Comparison of ENCODE assay signal across 21 mouse cellular contexts in the genomic region with DNA sequence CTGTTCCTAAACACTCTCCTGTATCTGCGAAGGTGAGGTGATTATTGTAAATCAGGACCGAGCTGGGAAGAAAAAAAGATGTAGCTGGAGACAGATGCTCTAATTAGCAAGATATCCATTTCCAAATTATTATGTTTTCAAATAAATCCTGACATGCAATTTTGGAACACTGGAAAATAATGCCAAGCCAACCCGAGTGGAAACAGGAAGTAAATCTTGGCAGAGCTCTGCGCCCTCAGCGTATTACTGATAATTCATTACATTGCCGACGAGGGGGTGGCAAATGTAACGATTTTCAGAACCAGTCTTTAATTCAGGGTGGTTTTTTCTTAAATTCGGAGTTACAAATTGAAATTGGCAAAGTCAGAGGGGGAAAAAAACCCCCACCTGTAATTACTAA. TPM values are rescaled to one million over a fixed set of nuclear protein-coding genes. Genes with fewer than 3 reads are reported as not detected.
DNase-seq lines count a peak whose midpoint lies in the region; ATAC-seq and TF ChIP-seq lines count a peak whose summit lies in the region.
"Had no signal": no experiment of that assay in that cellular context is flagged by ENCODE, and none has a peak within 500 bp of the region (broad histone marks: within the 10 kb centered on the region; RNA-seq: fewer than 3 reads in every experiment).

No protein-coding gene starts in this region.

- no peak overlapping the region for H3K9ac ChIP-seq in kidney, embryonic 16.5 days (replicated peaks; ENCODE audit: low read length)
- no peak overlapping the region for H3K9ac ChIP-seq in kidney, embryonic 14.5 days (ENCODE audit: low read depth, low read length)
- H3K9ac ChIP-seq in neural tube, embryonic 15.5 days (replicated peaks) = no peak overlapping the region
- H3K9ac ChIP-seq in stomach, postnatal 0 days (ENCODE audit: low read length) = no peak overlapping the region
- no peak overlapping the region for H3K9ac ChIP-seq in hindbrain, embryonic 13.5 days
- H3K9ac ChIP-seq: liver, embryonic 14.5 days had no signal

- peak overlapping the region; percentile 36 for H3K4me2 ChIP-seq in kidney, embryonic 16.5 days (replicated peaks; ENCODE audit: low read depth, low read length)
- no peak overlapping the region; the same call in 1 of the 2 replicates for H3K4me2 ChIP-seq in kidney, embryonic 14.5 days (replicated peaks; ENCODE audit: low read depth, low read length)
- H3K4me2 ChIP-seq in neural tube, embryonic 15.5 days = peak overlapping the region; percentile 22; the same call in 1 of the 2 replicates
- peak overlapping the region; percentile 35 for H3K4me2 ChIP-seq in stomach, postnatal 0 days (replicated peaks; ENCODE audit: low read depth)
- H3K4me2 ChIP-seq in hindbrain, embryonic 13.5 days = no peak overlapping the region
- H3K4me2 ChIP-seq: midbrain, embryonic 11.5 days had no signal

- no peaks in the 10 kb centered on the region for H3K27me3 ChIP-seq in kidney, embryonic 16.5 days (ENCODE audit: insufficient read depth, low read length)
- H3K27me3 ChIP-seq in kidney, embryonic 14.5 days (ENCODE audit: control insufficient read depth, insufficient read depth, low read length) = no peaks in the 10 kb centered on the region
- no peaks in the 10 kb centered on the region for H3K27me3 ChIP-seq in neural tube, embryonic 15.5 days (replicated peaks)
- no peaks in the 10 kb centered on the region for H3K27me3 ChIP-seq in stomach, postnatal 0 days (ENCODE audit: control insufficient read depth, insufficient read depth, low read length)
- H3K27me3 ChIP-seq in hindbrain, embryonic 13.5 days = no peaks in the 10 kb centered on the region
- H3K27me3 ChIP-seq: Patski had no signal

- H3K4me3 ChIP-seq in kidney, embryonic 16.5 days (ENCODE audit: low read length) = no peak overlapping the region
- no peak overlapping the region for H3K4me3 ChIP-seq in kidney, embryonic 14.5 days (ENCODE audit: low read length)
- H3K4me3 ChIP-seq in neural tube, embryonic 15.5 days (replicated peaks) = no peak overlapping the region
- no peak overlapping the region for H3K4me3 ChIP-seq in stomach, postnatal 0 days (ENCODE audit: low read depth, low read length)
- no peak overlapping the region for H3K4me3 ChIP-seq in hindbrain, embryonic 13.5 days
- H3K4me3 ChIP-seq: erythroblast, embryonic 14.5 days; hindbrain, embryonic 10.5 days had no signal

- ATAC-seq in kidney, embryonic 16.5 days (ENCODE audit: low FRiP score, low TSS enrichment) = no peak
- no peak for ATAC-seq in kidney, embryonic 14.5 days (ENCODE audit: low FRiP score, low TSS enrichment)
- no peak for ATAC-seq in neural tube, embryonic 15.5 days (ENCODE audit: low FRiP score)
- ATAC-seq in stomach, postnatal 0 days (ENCODE audit: low FRiP score, low TSS enrichment) = no peak
- no peak for ATAC-seq in hindbrain, embryonic 13.5 days (ENCODE audit: low FRiP score)
- ATAC-seq: CD4-positive, CD25-positive, alpha-beta regulatory T cell, adult 4 months; forebrain, embryonic 16.5 days; Patski had no signal

- TF ChIP-seq CTCF in stomach, postnatal 0 days (IDR thresholded peaks at IDR 0.05; ENCODE audit: low read depth) = no peak

- H3K27ac ChIP-seq in kidney, embryonic 16.5 days (ENCODE audit: low read length) = no peak overlapping the region
- no peak overlapping the region for H3K27ac ChIP-seq in kidney, embryonic 14.5 days (ENCODE audit: low read depth, low read length)
- no peak overlapping the region for H3K27ac ChIP-seq in neural tube, embryonic 15.5 days (replicated peaks)
- no peak overlapping the region for H3K27ac ChIP-seq in stomach, postnatal 0 days (replicated peaks)
- no peak overlapping the region for H3K27ac ChIP-seq in hindbrain, embryonic 13.5 days
- H3K27ac ChIP-seq: hindbrain, embryonic 10.5 days; liver, embryonic 14.5 days had no signal

- TF ChIP-seq EP300 in stomach, postnatal 0 days (optimal IDR thresholded peaks at IDR 0.05) = no peak

- H3K4me1 ChIP-seq in kidney, embryonic 16.5 days (ENCODE audit: insufficient read depth, low read length) = 0 out of 2 replicates have a peak, but pooled peaks cover 6% of the 10 kb centered on the region
- H3K4me1 ChIP-seq in kidney, embryonic 14.5 days (ENCODE audit: control insufficient read depth, insufficient read depth, low read length) = no peaks in the 10 kb centered on the region
- no peaks in the 10 kb centered on the region for H3K4me1 ChIP-seq in neural tube, embryonic 15.5 days
- H3K4me1 ChIP-seq in stomach, postnatal 0 days (replicated peaks; ENCODE audit: control insufficient read depth, insufficient read depth) = no peaks in the 10 kb centered on the region
- H3K4me1 ChIP-seq in hindbrain, embryonic 13.5 days (replicated peaks) = no peaks in the 10 kb centered on the region
- H3K4me1 ChIP-seq: hindbrain, embryonic 10.5 days had no signal

- 39% methylated on average over 9 of the region's 9 CpGs for WGBS in kidney, embryonic 16.5 days
- 56% methylated on average over 9 of the region's 9 CpGs for WGBS in kidney, embryonic 14.5 days
- WGBS in neural tube, embryonic 15.5 days = 58% methylated on average over 9 of the region's 9 CpGs
- WGBS in stomach, postnatal 0 days = 53% methylated on average over 9 of the region's 9 CpGs
- 86% methylated on average over 9 of the region's 9 CpGs for WGBS in hindbrain, embryonic 13.5 days

- H3K9me3 ChIP-seq in kidney, embryonic 16.5 days (ENCODE audit: low read length) = no peaks in the 10 kb centered on the region; the same call in 1 of the 2 replicates
- no peaks in the 10 kb centered on the region for H3K9me3 ChIP-seq in kidney, embryonic 14.5 days (ENCODE audit: control insufficient read depth, low read length)
- H3K9me3 ChIP-seq in neural tube, embryonic 15.5 days (replicated peaks) = no peaks in the 10 kb centered on the region
- H3K9me3 ChIP-seq in stomach, postnatal 0 days (ENCODE audit: control insufficient read depth, low read length) = no peaks in the 10 kb centered on the region
- H3K9me3 ChIP-seq in hindbrain, embryonic 13.5 days = no peaks in the 10 kb centered on the region
- H3K9me3 ChIP-seq: hindbrain, embryonic 10.5 days had no signal

- DNase-seq in cerebellum, postnatal 14 days = peak; percentile 10 to 24
- DNase-seq in cerebellum, adult 18-20 months = no peak
- no peak for DNase-seq in neural tube, embryonic 10.5 days (ENCODE audit: extremely low spot score, low spot score)
- no peak for DNase-seq in stomach, postnatal 0 days (ENCODE audit: low spot score)
- DNase-seq: adrenal gland, postnatal 25 days; cerebellum, adult 8-10 months; gastrocnemius, postnatal 36 days; right cerebral cortex, postnatal 4 days; thymus, adult 18-20 months had no signal

- no peaks in the 10 kb centered on the region for H3K36me3 ChIP-seq in kidney, embryonic 16.5 days (ENCODE audit: insufficient read depth, low read length)
- no peaks in the 10 kb centered on the region for H3K36me3 ChIP-seq in kidney, embryonic 14.5 days (ENCODE audit: control insufficient read depth, insufficient read depth, low read length)
- H3K36me3 ChIP-seq in neural tube, embryonic 15.5 days = no peaks in the 10 kb centered on the region
- no peaks in the 10 kb centered on the region for H3K36me3 ChIP-seq in stomach, postnatal 0 days (ENCODE audit: control insufficient read depth, insufficient read depth, low read length)
- H3K36me3 ChIP-seq in hindbrain, embryonic 13.5 days = no peaks in the 10 kb centered on the region
- H3K36me3 ChIP-seq: hindbrain, embryonic 10.5 days had no signal

RNA-seq across cellular contexts. Expression of a gene that starts 35.6 kb away (rescaled TPM):
- 8.6 and 8.8 TPM in 2 replicates for polyA plus RNA-seq in kidney, embryonic 16.5 days (2015; fragmentation: Nextera tagmentation; extraction: Ambion mirVana)
- 4.1 and 5.2 TPM in 2 replicates for polyA plus RNA-seq in kidney, embryonic 14.5 days (2014; fragmentation: Nextera tagmentation; extraction: Ambion mirVana)
- polyA plus RNA-seq in neural tube, embryonic 15.5 days (2015; fragmentation: Nextera tagmentation; extraction: Ambion mirVana) = 1.3 and 2.5 TPM in 2 replicates
- polyA plus RNA-seq in stomach, postnatal 0 days (2015; fragmentation: Nextera tagmentation; extraction: Ambion mirVana) = 4.7 and 5.2 TPM in 2 replicates
- 1.0 and 1.6 TPM in 2 replicates for polyA plus RNA-seq in hindbrain, embryonic 13.5 days (2015; fragmentation: Nextera tagmentation; extraction: Ambion mirVana)
- polyA plus RNA-seq: erythroblast, embryonic 14.5 days; neural tube, embryonic 11.5 days; Patski had no signal

Comparison
In these comparisons a context has a peak if more than half of its experiments do, and no peak if none do; other contexts are left out.
1. DNase-seq: peak in cerebellum, postnatal 14 days (2 of 2); none in cerebellum, adult 18-20 months (0 of 2), neural tube, embryonic 10.5 days (single experiment) and stomach, postnatal 0 days (single experiment).
2. H3K4me2 ChIP-seq: peak in kidney, embryonic 16.5 days (single experiment), neural tube, embryonic 15.5 days (single experiment) and stomach, postnatal 0 days (single experiment); none in kidney, embryonic 14.5 days (single experiment) and hindbrain, embryonic 13.5 days (single experiment).